Mouse (Mus musculus) limb, embryonic 11.5 days (tissue): Measurements from ENCODE around the gene 3110018I06Rik. TPM values are rescaled to one million over a fixed set of nuclear protein-coding genes. Genes with fewer than 3 reads are reported as not detected.

ENCODE experiments used
- ATAC-seq: fragments of 200-750 bp; cut with Nextera tagmentation; 2 replicates; pipeline ENCODE4 v1.8.0; 2017; ENCODE audit warnings: low read depth; ENCODE audit not compliant: insufficient number of reproducible peaks, low FRiP score, low TSS enrichment
- DNase-seq: peaks from one replicate; pipeline ENCODE4 v3.0.0-alpha.2; 2015; ENCODE audit warnings: low spot score
- H3K27ac ChIP-seq: fragments of 300-500 bp; sonication (generic); replicated peaks from 2 replicates; pipeline ENCODE4 v1.5.1; 2014; ENCODE audit warnings: low read depth, mild to moderate bottlenecking, low read length
- H3K27me3 ChIP-seq: fragments of 300-500 bp; sonication (generic); 2 replicates; pipeline ENCODE4 v1.6.1; 2014; ENCODE audit warnings: mild to moderate bottlenecking, low read length, mixed read lengths; ENCODE audit not compliant: control insufficient read depth, insufficient read depth
- H3K36me3 ChIP-seq: fragments of 300-500 bp; sonication (generic); 2 replicates; pipeline ENCODE4 v1.6.1; 2014; ENCODE audit warnings: mild to moderate bottlenecking, low read length, moderate library complexity, mixed read lengths; ENCODE audit not compliant: control insufficient read depth, insufficient read depth
- H3K4me1 ChIP-seq: fragments of 300-500 bp; sonication (generic); 2 replicates; pipeline ENCODE4 v1.6.1; 2014; ENCODE audit warnings: low read length, mixed read lengths; ENCODE audit not compliant: control insufficient read depth, insufficient read depth
- H3K4me2 ChIP-seq: fragments of 300-500 bp; sonication (generic); 2 replicates; pipeline ENCODE4 v1.6.1; 2014; ENCODE audit warnings: low read depth, mild to moderate bottlenecking, moderate library complexity; ENCODE audit not compliant: severe bottlenecking
- H3K4me3 ChIP-seq: fragments of 300-500 bp; sonication (generic); 2 replicates; pipeline ENCODE4 v1.5.1; 2014; ENCODE audit warnings: low read depth, low read length
- H3K9ac ChIP-seq: fragments of 300-500 bp; sonication (generic); 2 replicates; pipeline ENCODE4 v1.6.1; 2014; ENCODE audit warnings: mild to moderate bottlenecking, low read length
- H3K9me3 ChIP-seq: fragments of 300-500 bp; sonication (generic); 2 replicates; pipeline ENCODE4 v1.6.1; 2016; ENCODE audit warnings: low read length; ENCODE audit not compliant: control insufficient read depth
- WGBS: fragments of 180-500 bp; shearing (Covaris S2); extraction: QIAGEN DNeasy Blood & Tissue Kit; methylation state at CpG from one replicate; pipeline ENCODE4 v1.1.7; 2014; 5-methylcytosine and 5-hydroxymethylcytosine counted together
- polyA plus RNA-seq: library from polyadenylated mRNA; unstranded; fragments of >200 nt; fragmentation: Nextera tagmentation; extraction: Ambion mirVana; gene quantifications from 2 replicates; pipeline ENCODE4 v1.2.1, GENCODE M21; 2014

The 3110018I06Rik gene
- polyA plus RNA-seq: not detected in 2 replicates

GRCm38 (mm10) chr12:107488371-107488770 lies at the start of gene 3110018I06Rik:
Gene 3110018I06Rik, plus strand, starts transcription at chr12:107488632.
- Histone ChIP-seq H3K4me2 (no peak within 1 kb of the TSS), H3K4me3 (no peak within 1 kb of the TSS), H3K9ac (no peak within 1 kb of the TSS), H3K36me3 (no peaks in the 10 kb centered on the region), H3K27me3 (no peaks in the 10 kb centered on the region), H3K4me1 (no peaks in the 10 kb centered on the region), H3K9me3 (no peaks in the 10 kb centered on the region), H3K27ac (no peak within 1 kb of the TSS)
- 87% methylated on average over 6 of the region's 6 CpGs for WGBS
- ATAC-seq (no peak), DNase-seq (no peak)

- H3K9me3 ChIP-seq: no peaks in the 10 kb centered on the region
- no peak overlapping the region for H3K4me2 ChIP-seq
- H3K4me1 ChIP-seq: no peaks in the 10 kb centered on the region
- H3K27ac ChIP-seq: no peak overlapping the region
- no peaks in the 10 kb centered on the region for H3K36me3 ChIP-seq
- ATAC-seq (no peak), DNase-seq (no peak)
- H3K9ac ChIP-seq: no peak overlapping the region
- 93% methylated on average over 7 of the region's 7 CpGs for WGBS
- no peak overlapping the region for H3K4me3 ChIP-seq
- no peaks in the 10 kb centered on the region for H3K27me3 ChIP-seq
Measured at GRCm38 (mm10) chr12:107444681-107445080, 43.8 kb upstream of the 3110018I06Rik start.

DNA sequence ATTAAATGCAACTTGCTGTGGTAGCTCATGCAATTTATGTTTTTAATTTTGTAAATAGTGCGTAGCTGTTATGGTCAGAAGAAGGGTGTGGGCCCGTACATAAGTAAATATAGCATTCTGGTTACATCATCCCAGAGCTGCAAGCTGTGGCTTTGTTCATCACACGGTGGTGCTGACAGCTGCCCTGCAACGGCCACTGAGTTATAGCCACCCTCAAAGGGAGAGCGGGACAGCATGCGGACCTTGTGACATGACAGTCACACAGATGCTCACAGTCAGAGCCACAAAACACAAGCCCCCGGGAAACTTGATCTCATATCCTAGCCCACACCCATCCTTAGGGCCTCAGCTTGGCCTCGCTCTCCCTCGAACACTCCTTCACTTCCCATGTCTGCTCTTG lies 30.6 kb upstream of the 3110018I06Rik start:
- H3K4me2 ChIP-seq: no peak overlapping the region
- 77% methylated on average over 9 of the region's 9 CpGs for WGBS
- H3K36me3 ChIP-seq: no peaks in the 10 kb centered on the region
- ATAC-seq: no peak
- no peak overlapping the region for H3K9ac ChIP-seq
- no peaks in the 10 kb centered on the region for H3K9me3 ChIP-seq
- no peak overlapping the region for H3K4me3 ChIP-seq
- no peaks in the 10 kb centered on the region for H3K4me1 ChIP-seq
- no peak overlapping the region for H3K27ac ChIP-seq
- no peaks in the 10 kb centered on the region for H3K27me3 ChIP-seq
- no peak for DNase-seq

DNA sequence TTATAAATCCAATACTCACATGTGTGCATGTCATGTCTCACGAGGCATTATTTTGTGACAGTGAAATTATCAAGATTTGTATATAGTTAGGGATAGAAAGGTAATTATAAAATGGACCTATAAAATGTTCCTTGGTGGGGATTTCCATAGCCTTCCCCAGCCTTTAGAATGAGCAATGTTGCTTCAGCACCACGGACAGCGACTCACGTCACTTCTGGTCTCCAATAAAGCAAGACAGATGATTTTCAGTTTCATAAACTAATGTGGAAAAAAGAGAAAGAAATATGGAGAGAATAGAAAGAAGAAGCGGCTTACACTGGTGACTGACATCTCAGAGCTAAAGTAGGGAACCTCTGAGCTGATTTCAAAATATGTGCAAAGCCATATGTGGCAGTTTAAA lies 23.7 kb upstream of the 3110018I06Rik start:
- Histone ChIP-seq H3K4me1 (no peaks in the 10 kb centered on the region), H3K9ac (no peak overlapping the region)
- no peak for ATAC-seq

GRCm38 (mm10) chr12:107476441-107477291 lies 11.8 kb upstream of the 3110018I06Rik start:
- H3K27ac ChIP-seq: no peak overlapping the region
- no peak for DNase-seq

More for the DNA sequence above, 23.7 kb upstream of the 3110018I06Rik start:
- H3K4me2 ChIP-seq: no peak overlapping the region
- no peaks in the 10 kb centered on the region for H3K27me3 ChIP-seq
- WGBS: 20% methylated on average over 5 of the region's 5 CpGs
- no peak overlapping the region for H3K4me3 ChIP-seq
- DNase-seq: peak; percentile 91
- H3K27ac ChIP-seq: no peak overlapping the region
- H3K36me3 ChIP-seq: no peaks in the 10 kb centered on the region
- H3K9me3 ChIP-seq: no peaks in the 10 kb centered on the region

GRCm38 (mm10) chr12:107479350-107479749 lies 9.1 kb upstream of the 3110018I06Rik start:
- WGBS: 5% methylated on average over 3 of the region's 3 CpGs
- H3K9me3 ChIP-seq: no peaks in the 10 kb centered on the region
- no peak overlapping the region for H3K27ac ChIP-seq
- DNase-seq: no peak
- H3K4me2 ChIP-seq: no peak overlapping the region
- H3K4me1 ChIP-seq: no peaks in the 10 kb centered on the region
- ATAC-seq: no peak
- no peak overlapping the region for H3K9ac ChIP-seq
- H3K4me3 ChIP-seq: no peak overlapping the region
- H3K36me3 ChIP-seq: no peaks in the 10 kb centered on the region
- no peaks in the 10 kb centered on the region for H3K27me3 ChIP-seq

More at GRCm38 (mm10) chr12:107476441-107477291, 11.8 kb upstream of the 3110018I06Rik start:
- Histone ChIP-seq H3K4me3 (no peak overlapping the region), H3K9ac (no peak overlapping the region), H3K27me3 (no peaks in the 10 kb centered on the region), H3K4me1 (no peaks in the 10 kb centered on the region), H3K9me3 (no peaks in the 10 kb centered on the region), H3K36me3 (no peaks in the 10 kb centered on the region), H3K4me2 (no peak overlapping the region)
- 55% methylated on average over 12 of the region's 12 CpGs for WGBS
- no peak for ATAC-seq

DNA sequence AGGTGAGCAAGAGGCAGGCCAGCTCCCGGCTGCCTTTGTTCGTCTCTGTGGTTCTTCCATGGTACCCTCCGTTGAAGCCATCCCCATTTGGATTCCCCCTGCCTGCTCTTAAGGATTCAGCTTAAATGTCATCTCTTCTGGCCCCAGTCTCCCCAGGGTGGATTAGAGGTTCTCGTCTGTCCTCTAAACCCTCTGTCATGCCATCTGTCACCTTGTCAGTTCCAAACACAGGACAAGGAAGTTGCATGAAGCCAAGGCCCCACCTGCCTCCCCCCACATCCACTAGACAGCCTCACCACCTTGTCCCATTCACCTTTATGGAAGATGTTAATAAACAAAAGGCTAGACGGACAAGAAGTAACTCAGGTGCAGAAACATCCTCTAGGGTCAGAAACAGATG lies 5.4 kb upstream of the 3110018I06Rik start:
- Histone ChIP-seq H3K4me1 (no peaks in the 10 kb centered on the region), H3K27ac (no peak overlapping the region), H3K9me3 (no peaks in the 10 kb centered on the region), H3K4me3 (no peak overlapping the region), H3K9ac (no peak overlapping the region), H3K4me2 (no peak overlapping the region), H3K36me3 (no peaks in the 10 kb centered on the region), H3K27me3 (no peaks in the 10 kb centered on the region)
- ATAC-seq (no peak), DNase-seq (no peak)
- WGBS: 79% methylated on average over 5 of the region's 5 CpGs

DNA sequence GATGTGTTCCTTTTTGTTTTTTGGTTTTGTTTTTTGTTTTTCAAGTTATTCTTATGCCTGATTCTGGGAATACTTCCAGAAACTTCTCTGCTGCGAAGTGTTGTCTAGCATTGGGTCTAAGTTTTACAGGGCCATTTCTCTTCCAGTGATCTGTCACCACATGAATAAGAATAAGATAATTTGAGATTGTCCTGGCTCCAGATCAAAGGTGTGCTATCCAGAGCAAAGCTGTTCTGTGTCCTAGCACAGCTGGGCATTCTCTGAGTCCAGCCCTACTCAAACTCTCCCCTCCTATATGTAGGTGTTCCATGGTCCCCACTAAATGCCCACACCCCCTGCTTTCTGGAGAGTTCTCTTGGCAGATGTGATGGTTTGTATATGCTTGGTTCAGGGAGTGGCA lies 2.9 kb downstream of the 3110018I06Rik start:
- Histone ChIP-seq H3K4me1 (no peaks in the 10 kb centered on the region), H3K4me2 (no peak overlapping the region), H3K27ac (no peak overlapping the region), H3K4me3 (no peak overlapping the region), H3K27me3 (no peaks in the 10 kb centered on the region), H3K36me3 (no peaks in the 10 kb centered on the region), H3K9me3 (no peaks in the 10 kb centered on the region), H3K9ac (no peak overlapping the region)
- ATAC-seq: no peak
- no peak for DNase-seq
- 97% methylated on average over 1 of the region's 1 CpGs for WGBS
